Mouse (Mus musculus): Measurements from ENCODE around the gene Pgpep1. TPM values are rescaled to one million over a fixed set of nuclear protein-coding genes. Genes with fewer than 3 reads are reported as not detected.

Pgpep1 gene
- total RNA-seq, 2 experiments from 2014 or later, result 6.9 to 8.5 TPM

DNA sequence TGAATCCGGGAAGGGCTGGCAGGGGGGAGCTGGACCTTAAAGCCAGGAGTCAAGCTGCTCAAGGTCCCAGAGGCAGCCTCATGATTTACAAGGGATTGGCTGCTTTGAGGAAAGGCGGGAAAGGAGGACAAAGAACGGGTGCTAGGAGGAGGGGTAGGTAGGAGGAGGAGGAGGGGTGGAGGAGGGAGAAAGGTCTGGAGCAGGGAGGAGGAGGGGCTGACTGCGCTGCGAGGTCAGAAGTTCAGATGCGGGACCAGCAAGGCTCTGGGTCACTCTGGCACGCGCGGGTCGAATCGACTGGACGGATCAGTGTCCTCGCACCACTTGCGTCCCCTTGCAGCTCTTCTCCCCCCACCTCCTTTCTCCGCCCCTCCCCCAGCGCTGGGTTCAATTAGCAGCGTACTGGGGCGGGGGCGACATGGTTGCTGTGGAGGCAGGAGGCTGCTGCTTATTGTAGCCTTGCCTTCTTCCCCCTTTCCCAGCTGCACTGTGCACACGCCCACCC, 31.6 kb upstream of the Pgpep1 start:
- ATAC-seq (replicated peaks; ENCODE audit: poor library complexity, severe bottlenecking), result no peak

DNA sequence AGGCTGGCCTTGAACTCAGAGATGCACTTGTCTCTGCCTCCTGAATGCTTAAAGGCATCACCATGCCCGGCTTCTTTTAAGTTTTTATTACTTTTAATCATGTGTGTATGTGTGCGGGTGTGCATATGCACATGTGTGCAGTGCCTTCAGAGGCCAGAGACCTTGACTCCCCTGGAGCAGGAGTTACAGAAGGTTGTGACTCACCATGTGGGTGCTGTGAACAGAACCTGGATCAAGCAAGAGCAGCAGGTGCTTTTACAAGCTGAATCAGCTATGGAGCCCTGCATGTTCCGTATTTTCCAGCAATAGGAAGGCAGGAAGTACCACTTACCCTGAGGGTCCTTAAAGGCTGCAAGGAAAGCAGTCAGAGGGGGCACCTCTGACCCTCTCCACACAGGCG, 31.0 kb upstream of the Pgpep1 start:
- ATAC-seq (replicated peaks; ENCODE audit: poor library complexity, severe bottlenecking), result no peak

DNA sequence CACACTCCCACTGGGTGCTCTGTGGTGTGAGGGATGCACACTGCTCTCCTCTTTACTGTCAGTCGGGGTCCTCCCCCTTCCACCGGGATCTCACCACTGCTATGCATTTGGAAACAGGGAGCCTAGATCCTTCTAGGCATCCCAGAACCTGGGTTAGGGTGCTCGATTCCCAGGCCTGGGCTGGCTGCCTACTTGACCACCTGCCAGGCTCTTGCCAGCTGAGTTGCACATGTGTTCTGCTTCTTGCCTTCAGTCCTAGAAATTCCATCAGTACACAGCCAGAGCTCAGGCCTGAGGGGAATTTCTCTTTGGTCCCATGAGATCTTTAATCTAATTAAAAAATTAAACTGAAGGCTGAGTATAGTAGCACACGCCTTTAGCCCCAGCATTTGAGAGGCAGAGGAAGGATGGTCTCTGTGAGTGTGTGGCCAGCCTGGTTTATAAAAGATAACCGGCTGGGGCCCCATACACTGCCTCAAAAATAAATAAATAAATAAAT, 29.8 kb upstream of the Pgpep1 start:
- ATAC-seq (replicated peaks; ENCODE audit: poor library complexity, severe bottlenecking), result no peak

DNA sequence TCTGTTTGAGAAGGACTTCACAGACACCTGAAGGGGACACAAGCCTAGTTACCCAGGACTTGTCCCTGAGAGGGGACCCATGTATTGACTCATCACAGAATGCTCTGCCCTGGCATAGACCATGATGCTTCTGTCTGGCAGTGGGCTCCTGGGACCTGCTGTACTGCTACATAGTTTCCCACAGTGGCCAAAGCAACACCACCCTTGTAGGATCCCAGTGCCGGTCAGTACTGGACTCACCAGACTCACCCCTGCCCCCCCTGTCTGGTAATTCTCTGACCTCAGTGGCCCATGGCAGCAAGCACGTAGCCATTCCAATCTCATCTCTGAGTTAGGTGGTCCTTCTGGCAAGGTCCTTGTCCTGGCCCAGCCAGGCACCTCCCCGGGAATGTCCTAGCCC, 27.9 kb upstream of the Pgpep1 start:
- no peak for ATAC-seq (replicated peaks; ENCODE audit: poor library complexity, severe bottlenecking)

DNA sequence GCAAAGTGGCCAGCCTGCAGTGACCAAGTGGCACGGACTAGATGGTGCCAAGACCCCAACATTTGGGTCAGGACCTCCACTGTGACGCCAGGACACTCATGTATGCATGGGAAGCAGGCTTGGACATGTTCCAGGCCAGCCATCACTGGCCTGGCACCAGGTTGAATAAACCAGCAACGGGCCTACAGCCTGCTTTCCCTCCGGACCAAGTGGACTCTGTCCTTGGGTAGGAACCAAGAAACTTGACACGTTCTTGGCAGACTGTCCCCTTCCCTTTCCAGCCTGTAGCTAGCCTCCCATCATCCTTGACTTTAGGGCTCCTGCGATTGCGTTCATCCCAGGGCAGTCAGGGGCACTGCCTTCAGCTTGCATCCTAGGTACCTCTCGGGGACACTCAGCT, 27.4 kb upstream of the Pgpep1 start:
- ATAC-seq (replicated peaks; ENCODE audit: poor library complexity, severe bottlenecking), result no peak

DNA sequence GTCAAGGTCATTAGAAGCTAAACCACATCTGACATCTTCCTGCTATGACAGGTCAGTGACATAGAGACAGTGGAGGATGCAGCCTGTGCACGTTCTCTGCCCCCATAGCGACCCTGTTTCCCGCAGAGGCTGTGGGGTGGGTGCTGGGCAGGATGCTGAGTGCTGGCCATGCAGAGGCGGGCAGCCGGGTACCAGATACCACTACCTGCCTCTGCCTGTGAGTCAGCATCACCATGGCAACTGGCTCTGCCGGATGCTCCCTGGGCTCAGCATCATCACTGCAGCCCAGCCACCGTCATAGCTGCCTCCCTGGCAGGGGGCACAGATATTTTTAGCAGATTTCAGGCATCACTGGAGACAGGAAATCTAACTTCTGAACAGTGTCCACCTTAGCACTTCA, 24.1 kb upstream of the Pgpep1 start:
- ATAC-seq (replicated peaks; ENCODE audit: poor library complexity, severe bottlenecking), result no peak

DNA sequence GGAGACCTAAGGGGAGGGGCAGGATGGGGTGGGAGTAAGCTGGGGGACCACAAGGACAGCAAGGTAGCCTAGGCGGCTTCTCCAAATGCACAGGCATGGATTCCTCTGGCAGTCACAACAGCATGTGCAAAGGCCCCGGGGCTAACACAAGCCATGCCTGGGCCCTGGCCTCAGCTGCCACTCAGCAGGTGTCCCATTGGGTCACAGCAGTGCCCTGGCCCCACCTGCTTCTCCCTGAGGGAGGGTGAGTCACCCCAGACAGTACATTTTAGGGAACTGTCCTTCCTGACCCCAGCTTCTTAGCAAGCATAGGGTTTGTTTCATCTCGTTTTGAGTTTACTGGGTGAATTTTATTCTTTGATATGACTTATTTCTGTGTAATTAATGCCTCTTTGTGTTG, 22.5 kb upstream of the Pgpep1 start:
- peak; percentile 82 for ATAC-seq (replicated peaks; ENCODE audit: poor library complexity, severe bottlenecking)

DNA sequence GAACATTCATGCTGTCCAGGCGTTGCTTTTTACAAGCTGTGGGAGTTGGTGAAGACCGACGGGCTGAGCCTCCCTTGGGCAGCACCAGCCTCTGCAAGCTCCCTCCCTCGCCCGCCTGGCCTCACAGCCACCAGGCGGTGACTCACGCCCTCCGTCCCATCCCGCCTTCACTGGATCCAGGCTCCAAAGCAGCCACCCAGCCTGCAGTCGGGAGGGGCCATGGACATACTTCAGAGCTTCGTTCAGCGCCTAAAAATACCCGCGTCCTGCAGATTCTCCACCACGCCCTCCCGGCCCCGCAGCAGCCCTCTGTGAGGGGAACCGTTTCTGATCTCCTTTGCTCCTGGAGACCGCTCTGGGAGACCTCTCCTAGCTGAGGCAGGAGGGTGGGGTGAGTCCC, 22.0 kb upstream of the Pgpep1 start:
- ATAC-seq (replicated peaks; ENCODE audit: poor library complexity, severe bottlenecking), result peak; percentile 15; the same call in 1 of the 2 replicates

DNA sequence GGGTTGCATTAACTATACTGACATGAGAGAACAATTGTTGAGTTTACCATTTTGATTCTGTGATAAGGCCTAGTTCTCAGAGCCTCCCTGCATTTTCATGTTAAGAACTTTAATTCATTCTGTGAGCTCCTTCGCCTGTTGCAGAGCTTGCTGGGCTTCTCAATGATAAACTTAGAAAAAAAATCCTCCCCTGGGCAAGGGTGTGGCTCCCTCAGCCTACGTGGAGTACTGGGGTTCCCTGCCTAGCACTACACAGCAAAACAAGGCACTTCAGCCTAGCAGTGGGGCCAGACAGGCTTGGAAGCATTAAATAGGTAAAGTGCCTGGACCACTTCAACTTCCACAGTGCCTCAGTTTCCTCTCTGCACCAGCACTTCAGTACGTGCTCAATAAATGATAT, 21.2 kb upstream of the Pgpep1 start:
- ATAC-seq (replicated peaks; ENCODE audit: poor library complexity, severe bottlenecking), result no peak

DNA sequence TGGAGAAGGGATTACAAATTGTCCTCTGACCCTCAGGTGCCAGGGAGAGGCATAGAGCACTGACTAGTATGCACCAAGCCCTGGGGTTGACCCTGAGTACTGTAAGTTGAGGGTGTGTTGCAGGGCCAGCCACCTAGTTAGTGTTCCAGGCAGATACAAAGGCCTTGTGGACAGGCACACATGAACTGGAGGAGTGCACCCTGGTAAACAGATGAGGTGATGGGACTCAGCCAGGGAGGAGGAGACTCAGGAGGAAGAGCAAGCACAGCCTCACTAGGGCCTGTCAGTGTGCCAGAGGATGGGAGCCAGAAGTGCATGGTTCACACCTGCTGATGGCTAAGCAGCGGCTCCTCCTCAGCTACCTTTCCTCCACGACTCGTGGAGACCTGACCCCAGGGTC, 19.9 kb upstream of the Pgpep1 start:
- no peak for ATAC-seq (replicated peaks; ENCODE audit: poor library complexity, severe bottlenecking)

DNA sequence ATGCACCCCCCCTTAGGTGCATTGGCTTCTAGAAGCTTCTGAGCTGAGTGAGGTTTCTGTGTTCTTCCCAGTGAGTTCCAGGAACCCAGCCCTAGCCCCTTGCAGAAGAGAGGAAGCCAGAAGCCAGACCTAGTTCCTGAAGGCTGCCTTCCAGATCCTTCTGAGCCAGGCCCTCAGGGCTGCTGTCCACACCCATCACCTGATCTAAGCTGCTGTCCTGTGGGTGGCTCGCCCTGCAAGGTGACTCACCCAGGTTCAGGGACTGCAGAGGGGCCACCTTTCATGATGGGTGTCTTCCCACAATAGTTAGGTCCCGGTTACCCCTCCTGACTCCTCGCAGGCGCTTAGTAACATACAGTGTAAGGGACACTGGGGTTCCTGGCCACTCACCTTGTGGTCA, 19.2 kb upstream of the Pgpep1 start:
- no peak for ATAC-seq (replicated peaks; ENCODE audit: poor library complexity, severe bottlenecking)

DNA sequence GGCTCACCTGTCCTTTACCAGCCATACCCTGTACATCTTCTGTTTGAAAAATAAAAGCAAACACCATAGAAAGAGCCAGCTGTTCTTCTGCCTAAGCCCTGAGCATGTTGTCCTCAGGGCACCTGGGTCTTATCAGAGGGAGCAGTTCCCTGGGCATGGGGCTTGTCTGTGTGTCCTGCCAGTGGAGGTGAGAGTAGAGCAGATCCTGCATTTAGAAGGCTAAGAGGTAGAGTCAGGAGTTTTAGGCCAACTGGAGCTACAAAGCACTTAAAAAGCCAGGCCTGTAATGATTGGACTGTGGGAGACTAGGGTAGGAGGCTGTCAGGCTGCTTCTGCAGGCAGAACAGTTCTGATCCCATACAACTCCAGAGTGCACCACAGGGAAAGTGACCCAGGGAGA, 18.5 kb upstream of the Pgpep1 start:
- ATAC-seq (replicated peaks; ENCODE audit: poor library complexity, severe bottlenecking), result no peak

DNA sequence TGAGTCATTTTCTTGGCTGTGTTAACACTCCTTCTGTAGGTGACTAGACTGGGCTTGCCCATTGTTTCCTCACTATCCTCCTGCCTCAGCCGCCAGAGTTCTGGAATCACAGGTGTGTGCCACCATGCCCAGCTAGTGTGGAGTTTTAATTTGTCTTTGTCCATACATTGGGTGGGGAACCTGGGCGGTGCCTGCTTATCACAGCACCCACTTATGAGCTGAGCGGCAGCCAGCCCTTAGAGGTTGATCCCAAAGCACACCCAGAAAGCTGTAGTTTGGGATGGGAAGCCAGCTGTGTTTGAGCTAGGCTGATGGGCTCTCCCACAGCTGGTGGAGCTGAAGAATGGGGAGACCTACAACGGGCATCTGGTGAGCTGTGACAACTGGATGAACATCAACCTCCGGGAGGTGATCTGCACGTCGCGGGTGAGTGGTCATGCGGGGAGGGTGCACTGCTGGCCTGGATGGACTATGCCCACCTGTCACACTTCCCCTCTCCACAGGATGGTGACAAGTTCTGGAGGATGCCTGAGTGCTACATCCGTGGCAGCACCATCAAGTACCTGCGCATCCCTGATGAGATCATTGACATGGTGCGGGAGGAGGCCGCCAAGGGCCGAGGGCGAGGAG, 17.4 kb upstream of the Pgpep1 start:
- ATAC-seq (replicated peaks; ENCODE audit: poor library complexity, severe bottlenecking), result no peak

DNA sequence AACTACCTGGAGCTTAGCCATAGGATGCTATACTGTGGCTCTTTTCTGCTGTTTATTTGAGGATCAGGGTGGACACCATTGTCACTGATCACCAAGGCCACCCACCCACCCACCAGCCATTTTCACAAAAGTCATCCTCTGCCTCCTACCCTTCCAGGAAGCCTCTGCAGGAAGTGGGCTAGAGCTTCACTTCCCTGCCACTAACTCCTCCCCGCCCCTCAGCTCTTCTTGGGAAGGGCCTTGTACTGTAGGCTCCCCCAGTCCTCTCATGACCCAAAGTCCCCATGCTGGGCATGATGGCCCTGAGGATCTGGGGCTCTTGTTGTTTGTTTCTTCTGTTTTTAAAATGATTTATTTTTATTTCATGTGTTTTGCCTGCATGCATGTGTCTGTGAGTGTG, 15.1 kb upstream of the Pgpep1 start:
- peak; percentile 25 for ATAC-seq (replicated peaks; ENCODE audit: poor library complexity, severe bottlenecking)

DNA sequence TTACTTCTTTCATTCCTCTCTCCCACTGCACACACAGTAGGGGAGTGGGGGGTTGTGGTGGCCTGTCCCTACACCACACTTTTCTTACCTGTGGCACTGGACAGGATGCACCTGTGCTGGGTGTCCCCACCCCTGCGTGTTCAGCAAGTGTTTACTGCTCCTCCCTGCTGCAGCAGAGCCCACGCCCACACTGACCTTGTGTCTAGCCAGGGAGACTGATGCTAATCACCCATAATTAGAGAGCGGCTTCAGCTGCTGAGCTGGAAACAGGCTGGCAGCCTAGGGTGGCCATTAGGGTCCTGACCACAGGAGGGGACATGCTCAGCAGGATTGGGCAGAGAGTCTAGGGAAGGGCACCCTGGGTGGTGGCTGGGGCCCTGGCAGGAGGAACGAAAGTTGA, 14.5 kb upstream of the Pgpep1 start:
- no peak for ATAC-seq (replicated peaks; ENCODE audit: poor library complexity, severe bottlenecking)

DNA sequence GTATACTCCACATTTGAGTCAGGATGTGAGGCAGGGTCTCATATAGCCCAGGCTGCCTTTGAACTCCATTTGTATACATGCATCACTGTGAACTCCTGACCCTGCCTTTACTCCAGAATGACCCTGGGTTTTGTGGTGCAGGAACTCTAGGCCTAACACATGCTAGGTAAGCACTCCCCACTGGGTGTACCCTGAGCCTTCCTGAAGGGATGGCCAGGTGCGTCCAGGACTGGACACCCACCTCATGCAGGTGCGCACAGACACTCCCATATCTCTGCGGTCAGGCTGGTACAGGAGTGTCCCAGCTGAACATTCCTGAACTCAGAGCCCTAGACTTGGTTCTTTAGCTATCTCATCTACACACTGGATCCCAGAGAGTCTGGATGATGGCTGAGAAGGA, 13.9 kb upstream of the Pgpep1 start:
- ATAC-seq (replicated peaks; ENCODE audit: poor library complexity, severe bottlenecking), result no peak

DNA sequence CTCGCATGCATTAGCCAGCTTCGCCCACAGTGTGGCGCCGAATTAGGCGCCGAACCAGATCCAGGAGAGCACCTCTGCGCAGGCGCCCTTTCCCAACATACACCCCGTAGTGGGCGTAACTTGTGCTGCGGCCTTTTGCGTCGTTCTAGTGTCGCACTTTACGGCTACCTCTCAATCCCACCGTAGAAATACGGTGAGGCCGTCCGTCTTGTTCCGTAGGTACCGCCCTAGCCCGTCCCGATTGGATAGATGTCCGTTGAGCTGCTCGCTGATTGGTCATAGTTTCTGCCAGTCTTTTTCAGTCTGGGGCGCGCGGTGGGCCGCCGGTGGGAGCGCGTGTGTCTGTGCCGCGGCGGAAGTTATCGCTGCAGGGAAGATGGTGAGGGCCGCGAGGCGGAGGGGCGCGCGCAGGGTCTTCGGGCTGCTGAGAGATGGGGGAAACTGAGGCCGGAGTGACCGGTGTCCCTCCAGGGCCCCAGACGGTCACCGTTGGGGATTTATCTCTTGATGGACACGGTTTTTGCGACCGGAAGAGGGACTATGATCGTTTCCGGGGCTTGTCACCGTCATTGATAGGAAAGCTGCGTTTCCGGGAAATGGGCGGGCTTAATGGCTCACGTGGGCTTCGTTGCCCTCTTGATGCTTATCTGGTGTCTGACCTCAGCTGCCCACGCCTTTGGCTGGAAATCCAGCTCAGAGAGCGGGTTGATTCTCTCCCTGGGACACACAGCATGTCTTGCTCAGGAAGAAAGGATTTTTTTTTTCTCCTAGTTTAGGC, 13.1 kb upstream of the Pgpep1 start, which contains the start of gene Lsm4:
Gene Lsm4 (plus strand): TSS at position 170 of the 778 bp plus-strand sequence.
- ATAC-seq (replicated peaks; ENCODE audit: poor library complexity, severe bottlenecking), result peak; percentile 90

DNA sequence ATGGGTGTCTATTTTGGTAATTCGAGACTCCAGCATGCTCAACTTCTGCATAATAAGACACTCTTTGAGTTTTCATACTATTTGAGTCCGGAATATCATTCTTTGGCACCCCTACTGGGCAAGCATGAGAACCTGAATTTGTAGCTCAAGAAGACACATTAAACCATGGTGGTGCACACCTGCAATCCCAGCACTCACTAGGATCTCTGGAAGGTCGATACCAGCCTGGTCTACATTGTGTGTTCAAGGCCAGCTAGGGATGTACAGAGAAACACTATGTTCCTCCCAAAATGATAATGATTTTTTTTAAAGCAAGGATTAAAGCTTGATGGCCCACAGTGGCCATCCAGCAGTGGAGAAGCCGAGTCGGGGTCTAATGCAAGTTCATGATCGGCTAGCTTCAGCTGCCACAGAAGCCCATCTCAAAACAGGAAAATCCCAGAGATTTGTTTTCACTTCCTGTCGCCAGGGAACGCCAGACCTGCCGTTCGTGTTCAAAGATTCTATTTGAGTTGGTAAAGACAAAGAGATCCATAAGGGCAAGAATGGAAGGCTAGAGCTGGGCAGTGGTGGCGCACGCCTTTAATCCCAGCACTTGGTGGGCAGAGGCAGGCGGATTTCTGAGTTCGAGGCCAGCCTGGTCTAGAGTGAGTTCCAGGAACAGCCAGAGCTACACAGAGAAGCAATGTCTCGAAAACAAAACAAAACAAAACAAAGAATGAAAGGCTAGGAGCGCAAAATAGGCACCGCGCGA, 12.3 kb upstream of the Pgpep1 start:
- no peak for ATAC-seq (replicated peaks; ENCODE audit: poor library complexity, severe bottlenecking)

DNA sequence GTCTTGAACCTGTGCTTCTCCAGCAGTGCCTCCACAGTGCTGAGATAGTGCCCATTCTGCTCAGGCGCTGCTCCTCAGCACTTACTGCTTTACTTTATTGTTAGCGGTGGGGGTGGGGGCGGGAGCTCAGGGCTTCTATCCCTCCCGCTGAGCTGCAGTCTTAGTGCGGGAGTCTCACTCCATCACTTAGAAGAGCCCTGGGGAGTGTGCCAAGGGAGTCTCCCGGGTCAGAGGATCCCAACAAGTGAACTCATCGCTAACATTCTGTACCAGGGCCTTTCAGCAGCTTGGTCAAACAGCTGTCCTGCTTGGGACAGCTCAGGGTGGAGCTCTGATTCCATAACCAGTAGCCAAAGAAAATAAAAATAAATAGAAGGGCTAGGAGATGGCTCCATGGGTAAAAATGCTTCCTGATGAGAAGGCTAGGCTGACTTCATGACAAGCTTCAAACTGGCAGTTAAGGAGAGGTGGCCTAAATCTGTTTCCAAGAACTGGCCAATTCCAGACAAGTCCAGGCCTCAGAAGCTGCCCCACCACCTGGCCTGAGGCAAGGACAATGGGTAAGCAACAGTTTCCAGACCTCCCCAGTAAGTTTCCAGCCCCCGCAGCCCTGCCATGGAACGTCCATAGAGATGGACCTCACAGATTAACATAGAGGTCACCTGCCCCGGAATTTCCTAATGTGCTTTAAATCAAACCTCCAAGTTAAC, 11.6 kb upstream of the Pgpep1 start:
- no peak for ATAC-seq (replicated peaks; ENCODE audit: poor library complexity, severe bottlenecking)

DNA sequence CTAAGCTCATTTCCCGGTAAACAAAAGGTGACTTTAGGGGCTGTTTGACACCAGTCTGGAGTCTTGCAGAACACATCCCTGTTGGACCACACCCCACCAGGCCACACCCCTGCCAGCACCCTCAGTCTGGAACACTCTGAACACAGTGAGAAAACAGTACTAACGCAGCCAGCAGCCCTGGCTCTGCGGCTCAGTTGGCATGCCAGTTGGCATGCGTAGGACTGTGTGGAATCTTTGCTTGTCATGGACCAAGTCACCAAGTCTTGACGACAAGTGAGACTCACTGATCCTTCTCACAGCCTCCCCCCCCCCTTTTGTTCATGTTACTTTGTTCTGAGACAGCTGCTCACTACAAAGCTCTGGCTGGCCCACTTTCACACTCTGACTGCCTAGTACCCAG, 6.9 kb upstream of the Pgpep1 start:
- ATAC-seq (replicated peaks; ENCODE audit: poor library complexity, severe bottlenecking), result no peak
